Mouse (Mus musculus) liver, adult 2 months (tissue): ENCODE results near the gene Eml2. TPM values are rescaled to one million over a fixed set of nuclear protein-coding genes. Genes with fewer than 3 reads are reported as not detected.

Experiments used
- DNase-seq: peaks from one replicate; pipeline ENCODE4 v3.0.0-alpha.2; 2011; ENCODE audit warnings: low read depth, low spot score; ENCODE audit errors: extremely low read depth
- H3K27ac ChIP-seq: fragments of 200-500 bp; replicated peaks from 2 replicates; pipeline ENCODE4 v1.5.1; 2012; ENCODE audit warnings: low read depth, mild to moderate bottlenecking, control low read depth, inconsistent platforms, low read length; ENCODE audit not compliant: insufficient read depth
- H3K27me3 ChIP-seq: fragments of 200-500 bp; 2 replicates; pipeline ENCODE4 v1.6.1; 2012; ENCODE audit warnings: mild to moderate bottlenecking, moderate library complexity, low read length, inconsistent platforms; ENCODE audit not compliant: control insufficient read depth, insufficient read depth
- H3K36me3 ChIP-seq: fragments of 200-500 bp; 2 replicates; pipeline ENCODE4 v1.6.1; 2012; ENCODE audit warnings: low read length, inconsistent platforms; ENCODE audit not compliant: control insufficient read depth, insufficient read depth
- H3K4me1 ChIP-seq: fragments of 200-500 bp; 2 replicates; pipeline ENCODE4 v1.6.1; 2011; ENCODE audit warnings: low read length; ENCODE audit not compliant: control insufficient read depth, insufficient read depth
- H3K4me3 ChIP-seq: fragments of 200-500 bp; 2 replicates; pipeline ENCODE4 v1.5.1; 2011; ENCODE audit warnings: low read depth, mild to moderate bottlenecking, control low read depth, low read length, moderate library complexity; ENCODE audit not compliant: insufficient read depth
- H3K79me2 ChIP-seq: fragments of 200-500 bp; 2 replicates; pipeline ENCODE4 v1.6.1; 2012; ENCODE audit warnings: inconsistent platforms, mild to moderate bottlenecking, low read length, moderate library complexity; ENCODE audit not compliant: control insufficient read depth, insufficient read depth
- H3K9ac ChIP-seq: fragments of 200-500 bp; 2 replicates; pipeline ENCODE4 v1.6.1; 2012; ENCODE audit warnings: low read depth, mild to moderate bottlenecking, control low read depth, inconsistent platforms, low read length
- CTCF ChIP-seq: fragments of 200-500 bp; IDR thresholded peaks from 2 replicates; pipeline ENCODE4 v1.5.1; 2011; ENCODE audit warnings: low read depth, low read length, control low read depth
- POLR2A ChIP-seq: fragments of 200-500 bp; IDR thresholded peaks from 2 replicates; pipeline ENCODE4 v1.6.1; 2011; ENCODE audit warnings: low read length, control low read depth; ENCODE audit not compliant: insufficient read depth; ENCODE audit errors: extremely low read depth
- WGBS: fragments of 180-500 bp; shearing (Covaris S2); methylation state at CpG from one replicate; pipeline ENCODE4 v1.1.7; 2018; 5-methylcytosine and 5-hydroxymethylcytosine counted together
- polyA plus RNA-seq: library from polyadenylated mRNA; depleted of rRNA; stranded (reverse); fragments of >200 nt; gene quantifications from 2 replicates; pipeline ENCODE4 v1.2.3, GENCODE M21; 2012
- total RNA-seq: library from RNA; depleted of rRNA; stranded (reverse); fragments of >200 nt; gene quantifications from 2 replicates; pipeline ENCODE4 v1.2.3, GENCODE M21; 2014

Eml2 gene
- total and polyA plus RNA-seq, 2 experiments = 9.8 to 12.2 TPM

DNA sequence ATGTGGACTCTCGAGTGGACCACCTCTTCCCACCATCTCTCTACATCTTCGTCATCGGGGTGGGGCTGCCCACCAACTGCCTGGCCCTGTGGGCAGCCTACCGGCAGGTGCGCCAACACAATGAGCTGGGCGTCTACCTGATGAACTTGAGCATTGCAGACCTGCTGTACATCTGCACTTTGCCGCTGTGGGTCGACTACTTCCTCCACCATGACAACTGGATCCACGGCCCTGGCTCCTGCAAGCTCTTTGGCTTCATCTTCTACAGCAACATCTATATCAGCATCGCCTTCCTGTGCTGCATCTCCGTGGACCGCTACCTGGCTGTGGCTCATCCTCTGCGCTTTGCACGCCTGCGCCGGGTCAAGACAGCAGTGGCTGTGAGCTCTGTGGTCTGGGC, 46.0 kb downstream of the Eml2 start:
- Histone ChIP-seq H3K4me3 (no peak overlapping the region), H3K79me2 (no peaks in the 10 kb centered on the region; the same call in 1 of the 2 replicates), H3K36me3 (no peaks in the 10 kb centered on the region), H3K9ac (no peak overlapping the region), H3K27ac (no peak overlapping the region), H3K27me3 (no peaks in the 10 kb centered on the region), H3K4me1 (peaks cover 6% of the 10 kb centered on the region)
- no peak for DNase-seq
- 90% methylated on average over 16 of the region's 16 CpGs for WGBS
- TF ChIP-seq POLR2A = no peak
- TF ChIP-seq CTCF = no peak

DNA sequence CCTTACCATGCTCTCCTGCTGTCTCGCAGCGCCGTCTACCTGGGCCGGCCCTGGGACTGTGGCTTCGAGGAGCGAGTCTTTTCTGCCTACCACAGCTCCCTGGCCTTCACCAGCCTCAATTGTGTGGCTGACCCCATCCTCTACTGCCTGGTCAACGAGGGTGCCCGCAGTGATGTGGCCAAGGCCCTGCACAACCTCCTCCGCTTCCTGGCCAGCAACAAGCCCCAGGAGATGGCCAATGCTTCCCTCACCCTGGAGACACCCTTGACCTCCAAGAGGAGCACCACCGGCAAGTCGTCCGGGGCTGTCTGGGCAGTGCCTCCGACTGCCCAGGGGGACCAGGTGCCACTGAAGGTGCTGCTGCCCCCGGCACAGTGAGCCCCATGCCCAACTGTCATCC, 46.7 kb downstream of the Eml2 start:
- Histone ChIP-seq H3K36me3 (no peaks in the 10 kb centered on the region), H3K27ac (no peak overlapping the region), H3K79me2 (no peaks in the 10 kb centered on the region; the same call in 1 of the 2 replicates), H3K9ac (no peak overlapping the region), H3K4me3 (no peak overlapping the region), H3K4me1 (peaks cover 8% of the 10 kb centered on the region), H3K27me3 (no peaks in the 10 kb centered on the region)
- no peak for DNase-seq
- TF ChIP-seq POLR2A (no peak), CTCF (no peak)
- 79% methylated on average over 14 of the region's 14 CpGs for WGBS

DNA sequence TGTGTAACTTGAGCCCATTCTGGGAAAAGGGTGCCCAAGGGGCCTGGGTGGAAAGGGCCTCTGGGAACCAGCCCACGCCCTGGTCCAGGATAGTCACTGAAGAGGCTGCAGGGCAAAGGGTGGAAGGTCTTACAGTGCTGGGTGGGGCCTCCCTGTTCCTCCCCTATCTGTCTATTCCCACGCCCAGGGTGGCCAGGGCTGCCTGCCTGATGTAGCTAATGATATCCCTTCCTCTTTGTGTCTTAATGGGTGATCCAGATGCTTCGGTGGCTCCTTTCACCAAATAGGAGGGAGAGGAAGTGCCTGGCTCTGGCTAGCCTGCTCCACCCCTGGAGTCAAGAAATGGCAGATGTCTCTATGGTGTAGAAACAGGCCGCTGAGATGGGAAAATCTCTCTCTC, 48.7 kb downstream of the Eml2 start:
- Histone ChIP-seq H3K36me3 (no peaks in the 10 kb centered on the region), H3K27ac (no peak overlapping the region), H3K9ac (no peak overlapping the region), H3K79me2 (no peaks in the 10 kb centered on the region; the same call in 1 of the 2 replicates), H3K27me3 (no peaks in the 10 kb centered on the region), H3K4me3 (no peak overlapping the region), H3K4me1 (peaks cover 10% of the 10 kb centered on the region)
- 86% methylated on average over 4 of the region's 4 CpGs for WGBS
- DNase-seq = no peak
- no peak for TF ChIP-seq POLR2A
- no peak for TF ChIP-seq CTCF

DNA sequence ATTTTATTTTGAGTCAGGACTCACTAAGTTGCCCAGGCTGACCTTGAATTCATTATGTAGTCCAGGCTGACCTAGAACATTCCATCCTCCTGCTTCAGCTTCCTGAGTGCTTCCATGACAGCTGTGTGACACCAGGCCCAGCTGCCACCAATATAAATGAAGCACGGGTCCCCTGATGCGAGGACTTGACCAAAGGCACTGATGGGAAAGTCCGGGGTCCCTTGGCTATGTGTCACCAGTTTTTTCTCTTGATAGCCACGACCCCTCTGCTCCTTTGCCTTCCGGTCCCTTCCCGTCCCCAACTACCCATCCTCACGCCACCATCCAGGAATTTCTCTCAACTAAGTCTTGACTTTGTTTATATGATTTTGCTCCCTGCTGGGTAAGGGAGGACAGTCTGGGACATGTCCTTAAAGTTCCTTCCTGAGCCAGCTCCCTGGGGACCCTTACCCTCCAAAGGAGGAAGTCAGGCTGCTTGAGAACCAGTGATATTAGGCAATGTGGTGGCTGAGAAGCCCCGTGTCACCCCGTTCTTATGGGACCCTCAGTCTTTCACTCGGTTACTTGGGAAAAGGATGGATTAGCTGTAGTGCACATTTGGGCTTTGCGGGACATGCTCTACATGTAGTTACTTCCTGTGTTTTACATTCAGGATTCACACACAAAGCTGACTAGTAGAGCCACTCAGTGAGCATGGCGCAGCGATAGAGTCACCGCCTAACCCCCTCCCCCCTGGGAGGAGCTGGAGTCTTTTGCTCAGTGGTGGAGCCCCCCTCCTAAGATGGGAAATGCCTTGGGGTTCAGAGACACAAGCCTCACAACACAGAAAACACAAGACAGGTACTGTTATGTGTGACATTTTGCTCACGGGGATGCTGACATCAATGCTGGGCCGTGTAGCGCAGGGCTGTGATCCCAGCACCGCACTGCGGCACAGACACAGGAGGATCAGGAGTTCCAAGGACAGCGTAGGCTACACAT, 50.9 kb downstream of the Eml2 start:
- Histone ChIP-seq H3K36me3 (no peaks in the 10 kb centered on the region), H3K79me2 (peaks cover 7% of the 10 kb centered on the region; the same call in 1 of the 2 replicates), H3K4me1 (peaks cover 25% of the 10 kb centered on the region), H3K27ac (peak overlapping the region; percentile 63), H3K27me3 (no peaks in the 10 kb centered on the region), H3K9ac (peak overlapping the region; percentile 72), H3K4me3 (peak overlapping the region; percentile 69)
- no peak for DNase-seq
- TF ChIP-seq CTCF (0 out of 2 replicates have a peak, but pooled peaks have one; percentile 0), POLR2A (no peak)
- WGBS = 24% methylated on average over 20 of the region's 20 CpGs

DNA sequence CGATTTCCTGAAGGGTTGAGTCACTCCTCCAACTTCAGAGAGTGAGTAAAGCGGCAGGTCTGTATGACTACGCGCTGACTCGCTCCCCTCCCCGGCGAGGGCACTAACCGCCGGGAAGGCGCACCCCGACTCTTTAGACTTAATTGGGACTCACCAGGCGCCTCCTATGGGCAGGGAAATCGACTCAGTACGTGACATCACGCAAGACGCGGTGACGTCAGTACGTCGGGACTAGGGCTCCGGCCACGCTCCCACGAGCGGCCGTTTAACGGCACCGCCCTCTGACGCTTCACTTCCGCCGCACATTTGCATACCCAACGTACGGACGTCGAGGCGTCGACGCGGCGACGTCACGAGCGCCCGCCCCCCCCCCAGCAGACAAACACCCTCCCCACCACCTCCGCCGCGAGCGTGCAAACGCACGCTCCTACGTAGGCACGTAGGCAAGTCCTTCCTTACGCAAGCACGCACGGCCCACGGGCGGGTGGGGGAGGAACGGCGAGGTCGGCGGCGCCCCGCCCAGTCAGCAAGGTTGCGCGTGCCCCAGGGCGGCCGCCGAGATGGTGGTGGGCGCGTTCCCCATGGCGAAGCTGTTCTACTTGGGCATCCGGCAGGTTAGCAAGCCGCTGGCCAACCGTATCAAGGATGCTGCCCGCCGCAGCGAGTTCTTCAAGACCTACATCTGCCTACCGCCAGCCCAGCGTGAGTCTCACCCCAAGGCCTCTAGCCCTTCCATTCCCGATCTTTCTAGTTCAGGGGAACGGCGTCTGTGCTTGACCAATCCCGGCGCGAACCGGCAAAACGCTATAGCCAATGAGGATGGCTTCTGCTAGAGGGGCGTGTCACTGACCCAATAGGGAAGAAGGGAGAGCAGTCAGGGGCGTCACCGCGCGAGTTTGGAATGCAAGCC, 51.9 kb downstream of the Eml2 start, which contains the start of gene Opa3:
TSS of gene Opa3 (plus strand) at position 452 of the 910 bp plus-strand sequence.
- Histone ChIP-seq H3K79me2 (peaks cover 18% of the 10 kb centered on the region; the same call in 1 of the 2 replicates), H3K4me3 (peak within 1 kb of the TSS; percentile 71), H3K36me3 (no peaks in the 10 kb centered on the region), H3K27ac (peak within 1 kb of the TSS; percentile 96), H3K27me3 (no peaks in the 10 kb centered on the region), H3K9ac (peak within 1 kb of the TSS; percentile 86), H3K4me1 (peaks cover 36% of the 10 kb centered on the region)
- DNase-seq = peak; percentile 98
- WGBS = under 1% methylated on average over 91 of the region's 91 CpGs
- TF ChIP-seq POLR2A (peak; percentile 84), CTCF (peak; percentile 52; the same call in 1 of the 2 replicates)
